Mouse (Mus musculus) forebrain, embryonic 16.5 days (tissue): ENCODE data around the gene Gm17428. TPM values are rescaled to one million over a fixed set of nuclear protein-coding genes. Genes with fewer than 3 reads are reported as not detected.

ENCODE experiments used
- ATAC-seq: fragments of 200-750 bp; cut with Nextera tagmentation; 2 replicates; pipeline ENCODE4 v1.8.0; 2017; ENCODE audit warnings: mild to moderate bottlenecking, moderate library complexity
- H3K27ac ChIP-seq: fragments of 300-500 bp; sonication (generic); 2 replicates; pipeline ENCODE4 v1.5.1; 2014; ENCODE audit warnings: low read length, control low read depth
- H3K27me3 ChIP-seq: fragments of 300-500 bp; sonication (generic); replicated peaks from 2 replicates; pipeline ENCODE4 v1.6.1; 2014; ENCODE audit warnings: low read length; ENCODE audit not compliant: control insufficient read depth, insufficient read depth
- H3K36me3 ChIP-seq: fragments of 300-500 bp; sonication (generic); 2 replicates; pipeline ENCODE4 v1.6.1; 2014; ENCODE audit not compliant: control insufficient read depth, insufficient read depth
- H3K4me1 ChIP-seq: fragments of 300-500 bp; sonication (generic); replicated peaks from 2 replicates; pipeline ENCODE4 v1.6.1; 2014; ENCODE audit warnings: low read length; ENCODE audit not compliant: control insufficient read depth, insufficient read depth
- H3K4me2 ChIP-seq: fragments of 300-500 bp; sonication (generic); 2 replicates; pipeline ENCODE4 v1.6.1; 2014; ENCODE audit warnings: mild to moderate bottlenecking, low read length, control low read depth
- H3K4me3 ChIP-seq: fragments of 300-500 bp; sonication (generic); replicated peaks from 2 replicates; pipeline ENCODE4 v1.5.1; 2014; ENCODE audit warnings: mild to moderate bottlenecking, low read length, control low read depth
- H3K9ac ChIP-seq: fragments of 300-500 bp; sonication (generic); replicated peaks from 2 replicates; pipeline ENCODE4 v1.6.1; 2014; ENCODE audit warnings: low read depth, low read length, control low read depth
- H3K9me3 ChIP-seq: fragments of 300-500 bp; sonication (generic); 2 replicates; pipeline ENCODE4 v1.6.1; 2016; ENCODE audit warnings: low read length; ENCODE audit not compliant: control insufficient read depth
- WGBS: fragments of 180-500 bp; shearing (Covaris S2); extraction: QIAGEN DNeasy Blood & Tissue Kit; methylation state at CpG from one replicate; pipeline ENCODE4 v1.1.7; 2014; 5-methylcytosine and 5-hydroxymethylcytosine counted together
- polyA plus RNA-seq: library from polyadenylated mRNA; unstranded; fragments of >200 nt; fragmentation: Nextera tagmentation; extraction: Ambion mirVana; gene quantifications from 2 replicates; pipeline ENCODE4 v1.2.1, GENCODE M21; 2015

The Gm17428 gene
- polyA plus RNA-seq, 1 experiment from 2014 or later: not detected

DNA sequence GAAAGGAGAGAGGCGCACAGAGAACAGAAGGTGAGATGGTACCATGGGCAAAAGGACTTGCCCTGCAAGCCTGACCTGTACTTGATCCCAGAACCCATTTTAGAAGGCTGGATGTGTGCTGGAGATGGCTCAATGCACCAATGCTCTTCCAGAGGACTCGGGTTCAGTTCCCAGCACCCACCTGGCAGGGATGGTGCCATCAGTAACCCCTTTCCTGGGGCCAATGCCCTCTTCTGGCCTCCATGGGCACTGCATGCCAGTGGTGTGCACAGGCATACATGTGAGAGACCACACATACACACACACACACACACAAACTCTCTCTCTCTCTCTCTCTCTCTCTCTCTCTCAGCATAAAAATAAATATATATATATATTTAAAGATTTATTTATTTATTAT, 24.7 kb downstream of the Gm17428 start:
- Histone ChIP-seq H3K4me1 (peaks cover 14% of the 10 kb centered on the region), H3K27me3 (no peaks in the 10 kb centered on the region), H3K36me3 (no peaks in the 10 kb centered on the region), H3K4me2 (no peak overlapping the region), H3K9ac (no peak overlapping the region), H3K4me3 (no peak overlapping the region), H3K9me3 (no peaks in the 10 kb centered on the region), H3K27ac (no peak overlapping the region)
- WGBS: 100% methylated on average over 2 of the region's 2 CpGs
- ATAC-seq: no peak

DNA sequence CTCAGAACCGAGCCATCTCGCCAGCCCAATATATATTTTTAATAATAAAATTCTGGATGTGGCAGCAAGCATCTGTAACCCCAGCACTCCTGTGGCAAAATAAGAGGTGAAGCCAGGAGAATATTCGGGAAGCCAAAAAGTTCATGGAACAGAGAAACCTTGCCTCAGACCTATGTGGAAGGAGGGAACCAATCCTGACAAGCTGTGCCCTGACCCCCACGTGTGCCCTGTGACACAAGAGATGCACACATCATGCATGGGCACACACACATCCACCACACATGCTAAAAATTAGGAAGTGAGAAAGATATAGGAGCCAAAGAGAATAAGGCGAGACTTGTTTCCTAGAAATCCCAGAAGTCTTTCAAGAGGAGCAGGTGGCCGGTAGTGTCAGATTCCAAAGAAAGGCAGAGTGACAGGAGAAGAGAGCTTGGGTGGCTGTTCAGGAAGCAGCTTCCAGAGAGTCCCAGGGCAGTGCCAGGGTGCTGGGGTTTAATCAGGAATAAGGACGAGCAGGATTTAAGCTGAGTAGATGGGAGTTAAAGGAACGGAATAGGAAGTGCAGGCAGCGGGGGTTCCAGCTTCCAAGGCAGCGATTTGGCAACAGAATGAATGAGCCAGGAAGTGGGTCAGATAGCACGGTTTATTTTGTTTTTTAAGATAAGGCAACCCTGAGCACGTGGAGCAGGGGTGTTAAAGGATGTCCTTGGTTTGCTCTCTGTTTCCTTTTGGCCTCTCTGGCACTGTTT, 25.4 kb downstream of the Gm17428 start:
- Histone ChIP-seq H3K9me3 (no peaks in the 10 kb centered on the region), H3K27me3 (no peaks in the 10 kb centered on the region), H3K4me1 (peaks cover 8% of the 10 kb centered on the region), H3K36me3 (no peaks in the 10 kb centered on the region), H3K4me3 (no peak overlapping the region), H3K9ac (no peak overlapping the region), H3K4me2 (no peak overlapping the region), H3K27ac (no peak overlapping the region)
- WGBS: 53% methylated on average over 12 of the region's 12 CpGs
- no peak for ATAC-seq

DNA sequence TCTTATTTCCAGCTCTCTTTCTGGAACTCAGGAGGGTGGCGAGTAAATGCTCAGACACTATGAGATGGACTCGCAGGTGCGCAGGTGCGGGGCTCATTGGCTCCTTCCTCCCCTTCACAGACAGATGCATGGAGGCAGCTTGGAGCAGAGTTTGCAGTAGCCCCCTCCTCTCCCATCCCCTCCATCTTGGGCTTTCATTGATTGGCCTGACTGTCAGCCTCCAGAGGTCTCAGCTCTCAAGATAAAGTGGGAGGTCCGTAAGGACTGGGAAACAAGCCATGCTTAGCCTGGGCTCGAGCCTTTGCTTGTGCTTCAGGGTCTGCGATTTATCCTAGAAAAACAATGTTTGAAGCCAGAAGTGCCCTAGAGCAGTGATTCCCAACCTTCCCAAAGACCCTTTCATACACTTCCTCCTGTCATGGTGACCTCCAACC, 26.0 kb downstream of the Gm17428 start:
- no peak for ATAC-seq
- WGBS: 65% methylated on average over 7 of the region's 7 CpGs
- no peaks in the 10 kb centered on the region for H3K9me3 ChIP-seq

DNA sequence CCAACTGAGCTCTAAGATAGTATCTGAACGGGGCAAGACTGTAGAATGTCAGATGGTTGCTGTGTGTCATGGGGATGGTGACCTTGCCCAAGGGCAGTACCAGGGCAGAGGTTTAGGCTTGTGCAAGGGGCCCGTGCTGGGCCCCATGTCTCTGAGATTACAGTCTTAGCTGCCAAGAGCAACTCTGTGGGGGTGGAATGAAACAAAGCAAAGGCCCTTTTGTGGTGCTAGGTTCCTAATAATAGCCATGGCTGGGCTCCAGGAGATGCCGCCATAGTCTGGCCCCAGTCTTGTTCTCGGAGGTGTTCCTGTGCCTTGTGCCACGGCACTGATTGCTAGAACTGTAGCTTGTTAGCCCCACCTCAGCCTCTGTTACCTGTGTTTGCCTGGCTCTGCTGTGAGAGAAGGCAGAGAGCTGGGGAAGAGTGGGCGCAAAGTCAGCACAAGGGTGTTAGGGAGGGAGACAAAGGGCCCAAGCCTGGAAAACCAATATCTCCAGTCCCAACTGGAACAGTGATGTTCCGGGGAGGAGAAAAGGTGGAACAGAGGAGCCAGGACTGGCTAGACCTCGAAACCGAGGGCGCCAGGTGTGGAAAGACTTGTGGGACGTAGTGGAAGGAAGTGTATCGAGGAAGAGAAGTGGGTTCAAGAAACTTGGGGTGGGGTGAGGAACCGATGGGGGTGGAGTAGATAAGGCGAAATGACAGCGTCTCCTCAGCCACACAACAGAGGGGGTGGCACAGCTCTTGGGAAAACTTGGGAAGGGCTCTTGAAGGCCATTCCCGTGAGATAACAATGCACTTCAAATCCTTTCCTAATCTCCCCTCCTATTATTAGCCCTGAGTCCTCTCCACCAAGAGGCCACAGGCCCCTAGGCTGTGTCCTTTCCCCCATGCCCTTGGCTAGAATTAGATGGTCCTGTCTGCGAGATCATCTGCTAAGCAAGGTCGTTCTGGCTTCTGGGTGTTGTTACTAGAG, 27.4 kb downstream of the Gm17428 start:
- H3K4me2 ChIP-seq: no peak overlapping the region
- H3K9me3 ChIP-seq: no peaks in the 10 kb centered on the region
- H3K27ac ChIP-seq: no peak overlapping the region
- H3K27me3 ChIP-seq: no peaks in the 10 kb centered on the region
- no peak for ATAC-seq
- no peak overlapping the region for H3K4me3 ChIP-seq
- H3K36me3 ChIP-seq: no peaks in the 10 kb centered on the region
- WGBS: 65% methylated on average over 18 of the region's 18 CpGs
- H3K9ac ChIP-seq: no peak overlapping the region
- H3K4me1 ChIP-seq: peaks cover 5% of the 10 kb centered on the region

More for the DNA sequence above, 26.0 kb downstream of the Gm17428 start:
- H3K36me3 ChIP-seq: no peaks in the 10 kb centered on the region
- no peak overlapping the region for H3K9ac ChIP-seq
- H3K4me3 ChIP-seq: no peak overlapping the region
- H3K4me2 ChIP-seq: no peak overlapping the region
- no peaks in the 10 kb centered on the region for H3K27me3 ChIP-seq
- H3K4me1 ChIP-seq: peaks cover 5% of the 10 kb centered on the region
- H3K27ac ChIP-seq: no peak overlapping the region

DNA sequence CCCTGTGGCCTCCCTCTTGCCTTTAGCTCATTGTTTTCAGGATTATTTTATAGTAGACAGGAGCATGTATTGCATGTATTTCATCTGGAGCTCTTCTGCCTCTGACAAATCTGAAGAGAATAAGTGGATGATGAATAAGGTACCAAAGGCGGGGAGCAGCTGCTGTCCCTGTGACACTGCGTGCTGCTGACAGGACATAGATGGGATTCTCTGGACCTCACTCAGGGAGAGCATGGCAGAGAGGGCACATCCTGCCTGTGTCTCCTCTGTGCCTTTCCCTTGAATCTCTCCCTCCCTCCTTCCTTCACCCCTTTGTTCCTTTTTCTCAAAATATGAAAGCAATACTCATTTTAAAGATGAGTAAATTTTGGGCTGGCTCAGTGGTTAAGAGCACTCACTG, 28.8 kb downstream of the Gm17428 start:
- H3K9me3 ChIP-seq: no peaks in the 10 kb centered on the region
- no peak overlapping the region for H3K9ac ChIP-seq
- H3K4me2 ChIP-seq: no peak overlapping the region
- peaks cover 5% of the 10 kb centered on the region for H3K4me1 ChIP-seq
- WGBS: 89% methylated on average over 2 of the region's 2 CpGs
- ATAC-seq: no peak
- H3K4me3 ChIP-seq: no peak overlapping the region
- no peak overlapping the region for H3K27ac ChIP-seq
- H3K27me3 ChIP-seq: no peaks in the 10 kb centered on the region
- H3K36me3 ChIP-seq: no peaks in the 10 kb centered on the region

DNA sequence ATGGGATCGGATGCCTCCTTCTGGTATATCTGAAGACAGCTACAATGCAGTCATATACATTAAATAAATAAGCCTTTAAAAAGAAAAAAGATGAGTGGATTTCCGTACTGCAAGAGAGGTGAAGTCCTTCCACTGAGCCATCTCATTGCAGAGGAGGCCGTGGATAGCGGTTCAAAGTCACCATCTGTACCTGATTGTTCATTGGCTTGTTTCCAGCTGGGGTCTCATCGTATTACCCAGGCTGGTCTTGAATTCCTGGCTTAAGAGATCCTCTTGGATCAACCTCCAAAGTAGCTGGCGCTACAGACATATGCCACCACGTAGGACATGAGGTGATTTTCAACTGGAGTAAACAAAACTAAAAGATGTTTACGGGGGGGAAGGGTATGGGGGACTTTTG, 29.2 kb downstream of the Gm17428 start:
- Histone ChIP-seq H3K27me3 (no peaks in the 10 kb centered on the region), H3K9me3 (no peaks in the 10 kb centered on the region), H3K36me3 (no peaks in the 10 kb centered on the region), H3K4me2 (no peak overlapping the region), H3K27ac (no peak overlapping the region), H3K9ac (no peak overlapping the region), H3K4me1 (peaks cover 5% of the 10 kb centered on the region), H3K4me3 (no peak overlapping the region)
- WGBS: 72% methylated on average over 8 of the region's 8 CpGs
- no peak for ATAC-seq

DNA sequence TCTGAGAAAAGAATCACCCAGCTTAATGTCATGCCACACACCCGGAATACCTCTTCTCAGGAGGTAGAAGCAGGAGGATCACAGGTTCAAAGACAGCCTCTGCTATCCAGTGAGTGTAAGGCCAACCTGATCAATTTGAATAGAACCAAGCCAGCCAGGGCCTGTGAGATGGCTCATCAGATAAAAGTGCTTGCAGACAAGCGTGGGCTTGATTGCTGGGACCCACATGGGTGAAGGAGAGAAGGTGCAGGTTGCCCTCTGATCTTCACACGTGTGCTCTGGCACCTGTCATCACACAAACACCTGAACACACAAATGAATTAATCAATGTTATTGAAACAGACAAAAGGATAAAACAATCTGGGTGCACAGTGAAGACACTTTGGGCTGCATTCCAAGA, 29.8 kb downstream of the Gm17428 start:
- Histone ChIP-seq H3K36me3 (no peaks in the 10 kb centered on the region), H3K9me3 (no peaks in the 10 kb centered on the region), H3K9ac (no peak overlapping the region), H3K27me3 (no peaks in the 10 kb centered on the region), H3K4me1 (peaks cover 5% of the 10 kb centered on the region), H3K27ac (no peak overlapping the region), H3K4me3 (no peak overlapping the region), H3K4me2 (no peak overlapping the region)
- ATAC-seq: no peak
- WGBS: 70% methylated on average over 3 of the region's 3 CpGs

DNA sequence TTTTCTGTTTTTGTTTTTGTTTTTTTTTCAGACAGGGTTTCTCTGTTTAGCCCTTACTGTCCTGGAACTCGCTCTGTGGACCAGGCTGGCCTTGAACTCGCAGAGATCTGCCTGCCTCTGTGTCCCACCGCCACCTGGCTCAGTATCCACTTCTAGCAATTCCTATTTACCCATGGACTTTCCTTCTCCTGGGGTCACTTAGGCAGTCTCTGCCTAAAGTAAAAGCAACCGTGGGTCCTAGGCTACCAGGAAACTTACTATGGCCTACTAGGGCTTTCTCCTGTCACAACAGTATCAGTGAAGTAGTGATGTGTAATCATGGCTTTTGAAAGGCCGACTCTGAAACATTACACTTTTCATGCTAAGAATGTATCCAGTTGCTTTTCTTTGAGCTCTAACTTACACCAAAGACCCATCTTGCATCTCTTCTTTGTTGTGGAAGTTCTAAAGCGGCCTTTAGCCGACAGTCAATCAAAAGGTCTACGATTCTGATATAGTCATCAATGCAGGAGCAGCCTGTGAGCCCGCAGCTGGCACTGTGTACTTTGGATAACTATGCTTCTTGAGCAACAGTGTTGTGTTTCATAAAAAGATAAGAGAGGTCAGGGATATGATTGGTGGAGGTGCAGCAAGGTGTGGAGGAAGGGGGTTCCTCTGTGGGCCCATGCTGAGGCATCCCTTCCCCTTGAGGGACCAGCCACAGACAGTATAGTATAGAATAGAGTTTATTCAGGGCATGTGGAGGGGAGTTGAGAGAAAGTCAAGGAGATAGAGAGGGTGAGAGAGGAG, 30.6 kb downstream of the Gm17428 start:
- Histone ChIP-seq H3K4me2 (no peak overlapping the region), H3K36me3 (no peaks in the 10 kb centered on the region), H3K9me3 (no peaks in the 10 kb centered on the region), H3K4me1 (peaks cover 5% of the 10 kb centered on the region), H3K4me3 (no peak overlapping the region), H3K9ac (no peak overlapping the region), H3K27ac (no peak overlapping the region), H3K27me3 (no peaks in the 10 kb centered on the region)
- no peak for ATAC-seq
- WGBS: 87% methylated on average over 9 of the region's 9 CpGs

DNA sequence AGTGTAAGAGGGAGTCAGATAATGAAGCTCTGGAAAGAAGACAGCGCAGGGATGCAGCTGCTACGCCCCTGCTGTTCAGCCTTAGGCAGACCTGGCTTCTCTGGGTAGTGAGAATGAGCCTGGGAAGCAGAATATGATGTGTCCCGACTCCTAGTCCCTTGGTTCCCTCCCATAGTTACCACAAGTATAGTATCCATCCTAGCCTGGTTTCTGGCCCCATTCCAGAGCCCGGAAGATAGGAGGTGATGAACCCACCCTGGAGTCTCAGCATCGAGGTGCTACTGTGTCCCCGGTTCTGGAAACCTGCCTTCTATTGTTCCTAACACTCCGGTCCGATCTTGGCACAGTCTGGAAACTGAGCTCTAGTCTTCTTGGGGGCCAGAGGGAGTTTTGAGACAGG, 31.7 kb downstream of the Gm17428 start:
- H3K27ac ChIP-seq: no peak overlapping the region
- H3K36me3 ChIP-seq: no peaks in the 10 kb centered on the region
- peaks cover 5% of the 10 kb centered on the region for H3K4me1 ChIP-seq
- no peak overlapping the region for H3K9ac ChIP-seq
- no peak overlapping the region for H3K4me2 ChIP-seq
- H3K27me3 ChIP-seq: no peaks in the 10 kb centered on the region
- no peak overlapping the region for H3K4me3 ChIP-seq
- no peak for ATAC-seq
- no peaks in the 10 kb centered on the region for H3K9me3 ChIP-seq
- 75% methylated on average over 8 of the region's 8 CpGs for WGBS
